Mouse (Mus musculus) retina, embryonic 14.5 days (tissue): ENCODE data around the gene Rasgrp1.

Source experiments
- DNase-seq: peaks from one replicate; pipeline ENCODE4 v3.0.0-alpha.2; 2015; ENCODE audit warnings: low spot score

Rasgrp1 gene

GRCm38 (mm10) chr2:117331634-117332033 lies 11.2 kb downstream of the Rasgrp1 start:
- DNase-seq = peak; percentile 35

- DNase-seq = no peak
Observed at GRCm38 (mm10) chr2:117328521-117329285, 14.1 kb downstream of the Rasgrp1 start.

DNA sequence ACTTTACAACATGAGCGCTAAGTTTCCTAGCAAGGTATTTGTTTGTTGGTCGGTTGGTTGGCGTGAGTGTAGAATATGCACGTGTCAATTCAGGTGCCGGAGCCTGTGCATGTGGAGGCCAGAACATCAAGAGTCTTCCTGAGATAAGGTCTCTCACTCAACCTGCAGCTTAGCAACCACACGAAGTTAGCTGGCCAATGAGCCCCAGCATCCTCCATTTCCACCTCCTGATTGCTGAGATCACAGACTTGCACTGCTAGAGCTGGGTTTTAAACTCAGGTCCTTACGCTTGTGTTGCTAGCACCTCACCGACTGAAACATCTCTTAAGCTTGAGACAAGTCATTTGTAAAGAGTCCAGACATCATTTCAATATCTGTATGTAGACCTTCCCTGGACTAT lies 20.4 kb downstream of the Rasgrp1 start:
- DNase-seq = no peak

- no peak for DNase-seq
Observed at GRCm38 (mm10) chr2:117321231-117321630, 21.6 kb downstream of the Rasgrp1 start.

DNA sequence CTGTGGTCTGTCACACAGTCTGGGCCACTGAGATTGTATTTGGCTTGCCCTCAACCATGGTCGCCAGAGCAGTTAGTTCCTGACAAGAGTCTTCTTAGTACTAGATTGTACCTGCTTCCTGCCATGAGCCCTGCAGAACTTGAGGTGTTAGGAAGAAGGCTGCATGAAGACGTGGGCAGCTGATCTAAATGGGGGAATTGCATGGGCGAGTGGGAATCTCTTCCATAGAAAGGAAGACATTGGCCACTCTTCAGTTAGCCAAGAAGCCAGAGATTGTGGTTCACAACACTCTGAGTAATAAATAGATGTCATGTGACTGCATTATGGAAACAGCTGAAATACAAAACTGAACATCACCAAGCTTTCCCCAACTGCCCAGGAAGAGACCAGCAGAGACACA lies 23.8 kb downstream of the Rasgrp1 start:
- DNase-seq = no peak

GRCm38 (mm10) chr2:117313586-117314235 lies 29.1 kb downstream of the Rasgrp1 start:
- peak; percentile 52 for DNase-seq

- DNase-seq = no peak
Observed at GRCm38 (mm10) chr2:117312441-117312895, 30.3 kb downstream of the Rasgrp1 start.

DNA sequence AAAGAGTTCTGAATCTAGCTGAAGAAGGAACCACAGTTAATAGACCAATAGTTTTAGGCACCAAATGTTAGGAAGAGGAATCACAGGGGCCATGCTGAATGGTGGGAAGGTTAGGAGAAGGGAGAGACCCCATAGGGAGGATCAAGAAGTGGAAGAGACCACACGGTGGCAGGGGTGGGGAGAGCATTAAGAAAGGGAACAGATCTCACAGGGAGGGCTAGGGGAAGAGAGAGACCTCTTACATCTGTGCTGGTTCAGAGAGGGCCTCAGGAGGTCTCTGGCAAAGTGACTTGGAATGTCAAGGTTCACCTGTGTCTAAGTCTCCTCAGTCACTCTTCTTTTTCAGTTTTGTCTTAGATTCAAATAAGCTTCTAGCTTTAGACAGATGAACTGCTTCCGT lies 30.8 kb downstream of the Rasgrp1 start:
- DNase-seq = no peak

DNA sequence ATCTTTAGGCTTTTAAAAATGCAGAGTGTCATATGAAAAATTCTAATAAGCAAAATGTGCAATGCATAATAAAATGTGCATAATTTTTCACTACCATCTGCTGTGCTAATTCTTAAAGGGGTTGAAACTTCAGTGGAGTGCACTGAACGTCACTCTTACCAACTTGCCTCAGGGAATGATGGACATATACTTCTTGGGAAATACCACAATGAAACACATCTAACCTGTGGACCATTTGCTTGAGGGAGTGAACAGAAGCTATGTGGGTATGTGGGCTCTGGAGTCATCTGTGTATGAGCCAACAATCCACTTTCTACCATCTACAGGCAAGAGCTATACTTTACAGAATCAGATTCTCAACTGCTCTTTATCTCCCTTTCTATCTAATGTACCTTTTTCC lies 31.5 kb downstream of the Rasgrp1 start:
- DNase-seq = no peak

- DNase-seq = no peak
Observed at GRCm38 (mm10) chr2:117309046-117309445, 33.8 kb downstream of the Rasgrp1 start.

GRCm38 (mm10) chr2:117307959-117308358 lies 34.8 kb downstream of the Rasgrp1 start:
- DNase-seq = no peak

GRCm38 (mm10) chr2:117304941-117305340 lies 37.9 kb downstream of the Rasgrp1 start:
- DNase-seq = no peak

DNA sequence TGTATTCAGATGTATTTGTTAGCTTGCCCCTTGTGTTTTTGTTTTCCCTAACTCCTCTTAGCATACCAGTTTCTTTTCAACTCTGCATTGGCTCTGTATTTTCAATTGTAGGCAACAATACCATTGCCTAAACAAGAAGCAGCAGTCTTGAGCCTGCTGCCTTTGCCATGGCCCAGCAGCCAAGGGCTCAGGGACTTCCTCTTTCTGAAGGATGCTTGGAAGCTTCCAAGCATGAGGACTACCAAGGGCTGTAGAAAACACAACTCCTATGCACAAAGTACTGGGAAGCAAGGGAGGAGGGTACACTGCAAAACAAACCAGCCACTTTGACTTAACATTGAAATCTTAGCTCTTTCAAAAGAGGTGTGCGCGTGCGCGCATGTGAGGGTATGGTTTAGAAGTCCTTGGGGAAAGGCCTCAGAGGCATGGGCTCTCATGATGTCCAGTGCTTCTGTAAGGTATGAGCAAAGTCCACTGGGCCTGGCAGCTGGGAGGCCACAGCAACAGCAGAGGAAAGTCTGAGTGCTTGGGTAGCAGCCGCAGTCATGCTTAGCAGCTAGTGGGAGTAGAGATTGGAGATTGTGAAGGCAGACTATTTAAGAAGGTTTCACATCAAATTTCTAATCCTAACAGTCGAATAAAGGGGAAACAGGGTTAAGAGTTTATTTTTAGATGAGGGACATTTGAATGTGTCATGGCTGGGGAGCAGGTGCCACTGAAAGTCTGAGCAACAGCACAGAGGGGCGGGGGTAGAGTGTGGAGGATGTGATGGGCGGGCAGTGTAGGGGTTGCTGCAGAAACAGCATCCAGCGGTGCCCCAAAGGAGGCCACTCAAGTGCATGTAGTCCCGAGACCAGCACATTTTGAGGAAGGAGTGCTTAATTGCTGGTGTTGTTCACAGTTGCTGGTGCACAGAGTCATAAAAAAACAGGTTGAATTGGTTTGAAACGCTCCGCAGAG lies 39.1 kb downstream of the Rasgrp1 start:
- no peak for DNase-seq

GRCm38 (mm10) chr2:117299596-117300448 lies 43.0 kb downstream of the Rasgrp1 start:
- no peak for DNase-seq

- DNase-seq = no peak
Observed at GRCm38 (mm10) chr2:117288291-117288690, 54.5 kb downstream of the Rasgrp1 start.

GRCm38 (mm10) chr2:117263786-117264408 lies 78.9 kb downstream of the Rasgrp1 start:
- peak; percentile 85 for DNase-seq

GRCm38 (mm10) chr2:117262184-117262583 lies 80.6 kb downstream of the Rasgrp1 start:
- no peak for DNase-seq

DNA sequence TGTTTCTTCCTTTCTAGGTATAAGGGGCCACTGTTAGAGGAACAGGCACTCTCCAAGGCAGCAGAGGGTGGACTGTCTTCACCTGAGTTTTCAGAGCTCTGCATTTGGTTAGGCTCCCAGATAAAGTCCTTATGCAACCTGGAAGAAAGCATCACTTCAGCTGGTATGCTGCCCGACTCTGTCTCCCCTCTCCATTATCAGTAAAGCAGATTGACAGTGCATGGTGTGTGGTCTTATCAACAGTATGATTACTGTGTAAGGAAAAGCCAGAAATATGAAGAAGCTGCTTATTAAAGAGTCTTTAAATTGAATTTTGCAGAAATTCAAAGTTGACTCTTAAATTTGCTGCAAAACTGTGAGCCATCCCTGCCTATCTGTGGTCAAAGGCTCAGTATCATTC lies 85.2 kb downstream of the Rasgrp1 start:
- no peak for DNase-seq

- DNase-seq = no peak
Observed at GRCm38 (mm10) chr2:117255415-117255814, 87.4 kb downstream of the Rasgrp1 start.

DNA sequence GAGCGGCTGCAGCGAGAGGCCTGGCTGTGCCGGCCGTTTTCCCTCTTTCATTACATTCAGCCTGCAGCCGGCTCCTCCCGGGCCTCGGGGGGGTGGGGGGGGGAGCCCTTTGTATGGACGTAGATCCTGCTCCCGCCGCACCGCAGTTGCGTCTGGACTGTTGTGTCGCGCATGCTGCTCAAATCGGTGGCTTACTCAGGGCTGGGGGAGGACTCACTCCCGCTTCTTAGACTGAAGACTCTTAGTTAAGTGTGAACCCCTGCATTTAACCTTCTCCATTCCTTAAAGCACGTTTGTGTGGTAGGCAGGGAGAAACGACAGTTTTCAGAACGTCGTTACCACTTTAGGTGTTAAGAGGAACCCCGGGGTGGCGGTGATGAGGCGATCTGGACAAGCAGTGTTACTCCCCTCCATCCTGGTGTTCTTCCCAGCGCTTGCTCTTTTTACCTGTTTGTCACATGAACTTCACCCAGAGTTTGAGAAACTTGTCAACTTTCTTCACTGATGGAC lies 92.7 kb downstream of the Rasgrp1 start:
- no peak for DNase-seq
